41 mouse cellular contexts compared by ENCODE assay signal in the genomic region with DNA sequence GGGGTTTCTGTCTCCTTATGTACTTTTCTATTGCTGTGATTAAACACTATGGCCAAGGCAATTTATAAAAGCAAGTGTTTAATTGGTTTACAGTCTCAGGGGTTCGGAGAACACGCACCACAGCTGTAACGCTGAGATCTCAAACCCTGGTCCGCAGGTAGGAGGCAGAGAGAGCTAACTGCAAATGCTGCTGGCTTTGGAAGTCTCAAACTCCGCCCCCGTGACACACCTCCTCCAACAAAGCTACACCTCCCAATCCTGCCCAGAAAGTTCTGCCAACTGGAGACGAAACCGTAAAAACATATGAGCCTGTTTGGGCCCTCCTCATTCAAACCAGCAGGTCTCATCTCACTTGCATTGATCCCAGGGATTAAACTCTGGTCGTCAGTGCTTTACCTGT. TPM values are rescaled to one million over a fixed set of nuclear protein-coding genes. Genes with fewer than 3 reads are reported as not detected.
"Had no signal": no experiment of that assay in that cellular context is flagged by ENCODE, and none has a peak within 500 bp of the region (broad histone marks: within the 10 kb centered on the region; RNA-seq: fewer than 3 reads in every experiment).

No protein-coding gene starts in this region.

- H3K36me3 ChIP-seq: heart, embryonic 10.5 days; heart, embryonic 12.5 days; hindbrain, embryonic 10.5 days; hindbrain, embryonic 12.5 days; intestine, embryonic 15.5 days; limb, embryonic 13.5 days; limb, embryonic 15.5 days; liver, embryonic 13.5 days had no signal

- H3K4me3 ChIP-seq: gastrocnemius, adult 2 months; heart, embryonic 10.5 days; heart, embryonic 12.5 days; hindbrain, embryonic 10.5 days; hindbrain, embryonic 12.5 days; intestine, embryonic 15.5 days; layer of hippocampus, adult 2 months; limb, embryonic 13.5 days; limb, embryonic 15.5 days; liver, embryonic 13.5 days had no signal

- H3K9me3 ChIP-seq: heart, embryonic 10.5 days; heart, embryonic 12.5 days; hindbrain, embryonic 10.5 days; hindbrain, embryonic 12.5 days; intestine, embryonic 15.5 days; limb, embryonic 13.5 days; limb, embryonic 15.5 days; liver, embryonic 13.5 days had no signal

- H3K27ac ChIP-seq: gastrocnemius, adult 2 months; heart, embryonic 10.5 days; hindbrain, embryonic 10.5 days; hindbrain, embryonic 12.5 days; hindbrain, embryonic 14.5 days; intestine, embryonic 15.5 days; layer of hippocampus, adult 2 months; limb, embryonic 13.5 days; limb, embryonic 15.5 days; liver, embryonic 13.5 days had no signal

- H3K9ac ChIP-seq: heart, embryonic 12.5 days; hindbrain, embryonic 12.5 days; hindbrain, embryonic 14.5 days; intestine, embryonic 15.5 days; limb, embryonic 13.5 days; limb, embryonic 15.5 days; liver, embryonic 13.5 days had no signal

- H3K27me3 ChIP-seq: heart, embryonic 12.5 days; hindbrain, embryonic 12.5 days; intestine, embryonic 15.5 days; limb, embryonic 13.5 days; limb, embryonic 15.5 days; liver, embryonic 13.5 days had no signal

- H3K4me1 ChIP-seq: heart, embryonic 10.5 days; hindbrain, embryonic 10.5 days; hindbrain, embryonic 12.5 days; intestine, embryonic 15.5 days; limb, embryonic 13.5 days had no signal

- DNase-seq: gastrocnemius, adult 2 months; gastrocnemius, postnatal 10 days; gastrocnemius, postnatal 25 days; heart, adult 18-20 months; heart, postnatal 10 days; heart, postnatal 4 days; kidney, adult 18-20 months; kidney, adult 8-10 months; kidney, postnatal 10 days; kidney, postnatal 25 days; kidney, postnatal 4 days; layer of hippocampus, postnatal 36 days; left cerebral cortex, postnatal 4 days; liver, embryonic 13.5 days had no signal

RNA-seq across cellular contexts. Expression of a gene that starts 12.0 kb away (rescaled TPM):
- total RNA-seq: gastrocnemius, adult 2 months; gastrocnemius, postnatal 10 days; gastrocnemius, postnatal 25 days; gastrocnemius, postnatal 4 days; granulocyte monocyte progenitor cell, adult 5-6 weeks; heart, adult 18-20 months; heart, adult 8-10 months; heart, postnatal 10 days; heart, postnatal 25 days; heart, postnatal 4 days; layer of hippocampus, adult 2 months; layer of hippocampus, postnatal 10 days; layer of hippocampus, postnatal 36 days; left cerebral cortex, adult 18-20 months; left cerebral cortex, adult 8-10 months; left cerebral cortex, postnatal 10 days; left cerebral cortex, postnatal 25 days; left cerebral cortex, postnatal 4 days had no signal
- polyA plus RNA-seq: heart, embryonic 10.5 days; heart, embryonic 12.5 days; heart, embryonic 14.5 days; heart, embryonic 16.5 days; hindbrain, embryonic 10.5 days; hindbrain, embryonic 12.5 days; hindbrain, embryonic 14.5 days; hindbrain, embryonic 16.5 days; inflammation-experienced regulatory T-cells, adult 6 months; intestine, embryonic 15.5 days; intestine, postnatal 0 days; kidney, embryonic 14.5 days; kidney, embryonic 16.5 days; limb, embryonic 11.5 days; limb, embryonic 13.5 days; limb, embryonic 15.5 days; liver, embryonic 11.5 days; liver, embryonic 13.5 days had no signal

RNA-seq across cellular contexts. Expression of a gene that starts 54.9 kb away (rescaled TPM):
- total RNA-seq: gastrocnemius, adult 2 months; gastrocnemius, postnatal 10 days; gastrocnemius, postnatal 25 days; gastrocnemius, postnatal 4 days; granulocyte monocyte progenitor cell, adult 5-6 weeks; heart, adult 18-20 months; heart, adult 8-10 months; heart, postnatal 10 days; heart, postnatal 25 days; heart, postnatal 4 days; layer of hippocampus, adult 2 months; layer of hippocampus, postnatal 10 days; layer of hippocampus, postnatal 36 days; left cerebral cortex, adult 18-20 months; left cerebral cortex, adult 8-10 months; left cerebral cortex, postnatal 10 days; left cerebral cortex, postnatal 25 days; left cerebral cortex, postnatal 4 days had no signal
- polyA plus RNA-seq: heart, embryonic 10.5 days; heart, embryonic 12.5 days; heart, embryonic 14.5 days; heart, embryonic 16.5 days; hindbrain, embryonic 10.5 days; hindbrain, embryonic 12.5 days; hindbrain, embryonic 14.5 days; hindbrain, embryonic 16.5 days; inflammation-experienced regulatory T-cells, adult 6 months; intestine, embryonic 15.5 days; intestine, postnatal 0 days; kidney, embryonic 14.5 days; kidney, embryonic 16.5 days; limb, embryonic 11.5 days; limb, embryonic 13.5 days; limb, embryonic 15.5 days; liver, embryonic 11.5 days; liver, embryonic 13.5 days had no signal
